Mouse (Mus musculus) liver, embryonic 16.5 days (tissue): ENCODE results near the gene Prr7. TPM values are rescaled to one million over a fixed set of nuclear protein-coding genes. Genes with fewer than 3 reads are reported as not detected.

Source experiments
- ATAC-seq: fragments of 200-750 bp; cut with Nextera tagmentation; 2 replicates; pipeline ENCODE4 v1.8.0; 2017; ENCODE audit warnings: low read depth, mild to moderate bottlenecking, moderate number of reproducible peaks, moderate library complexity
- H3K27ac ChIP-seq: fragments of 300-500 bp; sonication (generic); 2 replicates; pipeline ENCODE4 v1.5.1; 2014; ENCODE audit warnings: mild to moderate bottlenecking, low read length
- H3K27me3 ChIP-seq: fragments of 300-500 bp; sonication (generic); 2 replicates; pipeline ENCODE4 v1.6.1; 2014; ENCODE audit warnings: low read depth, low read length, mixed read lengths; ENCODE audit not compliant: control insufficient read depth, insufficient read depth
- H3K36me3 ChIP-seq: fragments of 300-500 bp; sonication (generic); 2 replicates; pipeline ENCODE4 v1.6.1; 2014; ENCODE audit warnings: mild to moderate bottlenecking; ENCODE audit not compliant: control insufficient read depth, insufficient read depth
- H3K4me1 ChIP-seq: fragments of 300-500 bp; sonication (generic); 2 replicates; pipeline ENCODE4 v1.6.1; 2014; ENCODE audit warnings: low read depth, low read length, mixed read lengths; ENCODE audit not compliant: control insufficient read depth
- H3K4me2 ChIP-seq: fragments of 300-500 bp; sonication (generic); 2 replicates; pipeline ENCODE4 v1.6.1; 2014; ENCODE audit warnings: low read depth, low read length, mixed read lengths
- H3K4me3 ChIP-seq: fragments of 300-500 bp; sonication (generic); 2 replicates; pipeline ENCODE4 v1.5.1; 2014; ENCODE audit warnings: low read depth, mild to moderate bottlenecking, low read length
- H3K9ac ChIP-seq: fragments of 300-500 bp; sonication (generic); 2 replicates; pipeline ENCODE4 v1.6.1; 2014; ENCODE audit warnings: low read depth, low read length
- H3K9me3 ChIP-seq: fragments of 300-500 bp; sonication (generic); replicated peaks from 2 replicates; pipeline ENCODE4 v1.6.1; 2016; ENCODE audit warnings: low read length; ENCODE audit not compliant: control insufficient read depth
- WGBS: fragments of 180-500 bp; shearing (Covaris S2); extraction: QIAGEN DNeasy Blood & Tissue Kit; methylation state at CpG from one replicate; pipeline ENCODE4 v1.1.7; 2014; ENCODE audit not compliant: insufficient replicate concordance; 5-methylcytosine and 5-hydroxymethylcytosine counted together
- microRNA-seq: library from miRNA; unstranded; fragments of <30 nt; microRNA quantifications from one replicate; pipeline ENCODE4, GENCODE M21; 2016
- polyA plus RNA-seq: library from polyadenylated mRNA; unstranded; fragments of >200 nt; fragmentation: Nextera tagmentation; extraction: Ambion mirVana; gene quantifications from 2 replicates; pipeline ENCODE4 v1.2.1, GENCODE M21; 2015

The Prr7 gene
- polyA plus RNA-seq, 1 experiment from 2014 or later = not detected

GRCm38 (mm10) chr13:55513111-55513748 lies 49.2 kb downstream of the Prr7 start, which contains the start of gene Pdlim7:
Gene Pdlim7, minus strand, starts transcription at chr13:55513676.
- H3K4me1 ChIP-seq = peaks cover 27% of the 10 kb centered on the region
- WGBS = under 1% methylated on average over 55 of the region's 55 CpGs
- peak; percentile 65 for ATAC-seq
- no peaks in the 10 kb centered on the region for H3K9me3 ChIP-seq
- H3K27ac ChIP-seq = peak within 1 kb of the TSS; percentile 43
- no peaks in the 10 kb centered on the region for H3K27me3 ChIP-seq
- peak within 1 kb of the TSS; percentile 94 for H3K4me2 ChIP-seq
- H3K4me3 ChIP-seq = peak within 1 kb of the TSS; percentile 69
- peak within 1 kb of the TSS; percentile 71 for H3K9ac ChIP-seq
- H3K36me3 ChIP-seq = no peaks in the 10 kb centered on the region

GRCm38 (mm10) chr13:55513828-55514227 lies 49.8 kb downstream of the Prr7 start:
- no peak overlapping the region for H3K27ac ChIP-seq
- peak overlapping the region; percentile 94 for H3K4me2 ChIP-seq
- ATAC-seq = no peak
- no peaks in the 10 kb centered on the region for H3K9me3 ChIP-seq
- 30% methylated on average over 9 of the region's 9 CpGs for WGBS
- peak overlapping the region; percentile 69; the same call in 1 of the 2 replicates for H3K4me3 ChIP-seq
- no peaks in the 10 kb centered on the region for H3K36me3 ChIP-seq
- no peak overlapping the region for H3K9ac ChIP-seq
- H3K4me1 ChIP-seq = peaks cover 27% of the 10 kb centered on the region
- H3K27me3 ChIP-seq = no peaks in the 10 kb centered on the region

DNA sequence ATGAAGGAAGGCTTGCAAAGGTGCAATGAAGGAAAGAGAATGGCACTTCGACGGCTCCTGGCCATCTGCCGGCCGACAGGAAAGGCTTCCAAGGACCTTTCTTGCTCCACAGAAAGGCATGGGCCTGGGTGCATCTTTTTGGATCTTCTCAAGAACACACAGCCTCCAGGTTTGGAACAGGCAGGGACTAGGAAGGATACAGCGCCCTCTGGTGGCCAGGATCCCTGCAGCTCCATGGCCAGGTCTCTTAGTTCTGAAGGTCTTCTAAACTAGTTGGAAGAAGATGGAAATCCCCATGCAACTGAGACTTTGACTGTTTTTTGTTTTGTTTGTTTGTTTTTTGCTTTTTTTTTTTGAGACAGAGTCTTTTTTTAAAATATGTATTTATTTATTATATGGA lies 52.9 kb downstream of the Prr7 start:
- whole genome bisulfite sequencing = 2% methylated on average over 5 of the region's 5 CpGs
- ATAC-seq = no peak

DNA sequence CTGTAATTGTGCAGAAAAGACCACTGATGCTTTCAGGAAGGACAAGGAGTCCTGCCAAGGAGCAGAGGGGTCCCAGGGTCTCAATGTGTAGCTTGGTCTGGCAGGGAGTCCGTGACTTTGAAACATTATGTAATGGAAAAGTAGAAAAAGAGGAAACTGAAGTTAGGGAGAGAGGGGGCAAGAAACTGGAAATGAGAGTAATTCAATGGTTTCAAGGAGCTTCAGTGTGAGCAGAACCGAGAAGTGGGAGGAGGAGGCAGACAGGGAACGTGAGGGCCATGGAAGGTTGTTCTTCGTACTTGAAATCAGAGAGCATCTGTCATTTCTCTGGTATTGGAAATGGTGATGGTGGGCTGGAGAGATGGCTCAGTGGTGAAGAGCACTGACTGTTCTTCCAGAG lies 55.5 kb downstream of the Prr7 start:
- Histone ChIP-seq H3K36me3 (no peaks in the 10 kb centered on the region), H3K27me3 (no peaks in the 10 kb centered on the region)
- WGBS = 35% methylated on average over 4 of the region's 4 CpGs

More for the DNA sequence above, 52.9 kb downstream of the Prr7 start:
- Histone ChIP-seq H3K4me1 (peaks cover 9% of the 10 kb centered on the region), H3K4me3 (no peak overlapping the region), H3K9me3 (peaks cover 3% of the 10 kb centered on the region; the same call in 1 of the 2 replicates), H3K27ac (no peak overlapping the region), H3K27me3 (no peaks in the 10 kb centered on the region), H3K9ac (no peak overlapping the region), H3K36me3 (no peaks in the 10 kb centered on the region), H3K4me2 (no peak overlapping the region)

GRCm38 (mm10) chr13:55522730-55523129 lies 58.7 kb downstream of the Prr7 start:
- Histone ChIP-seq H3K27ac (no peak overlapping the region), H3K4me3 (no peak overlapping the region)

More for the DNA sequence above, 55.5 kb downstream of the Prr7 start:
- Histone ChIP-seq H3K27ac (no peak overlapping the region), H3K4me3 (no peak overlapping the region), H3K9me3 (peaks cover 3% of the 10 kb centered on the region; the same call in 1 of the 2 replicates), H3K9ac (no peak overlapping the region), H3K4me1 (peaks cover 3% of the 10 kb centered on the region; the same call in 1 of the 2 replicates), H3K4me2 (no peak overlapping the region)
- ATAC-seq = no peak

More at GRCm38 (mm10) chr13:55522730-55523129, 58.7 kb downstream of the Prr7 start:
- Histone ChIP-seq H3K9me3 (peaks cover 3% of the 10 kb centered on the region; the same call in 1 of the 2 replicates), H3K36me3 (no peaks in the 10 kb centered on the region), H3K27me3 (no peaks in the 10 kb centered on the region), H3K9ac (no peak overlapping the region), H3K4me2 (no peak overlapping the region), H3K4me1 (peaks cover 9% of the 10 kb centered on the region)
- ATAC-seq = no peak
- WGBS = 61% methylated on average over 8 of the region's 8 CpGs

Small RNA genes lying within 50 kb of the gene (microRNA-seq; reads per million reads assigned to microRNA genes)
- gene Mir6943 = 2.0 reads per million
- gene Mir6944 = 2.7 reads per million, percentile 6 among the genes with 10 or more reads in this experiment
- 1.7 reads per million for gene Mir6945

Other genes with a start within 250 kb of the Prr7 start
- gene Prelid1, start 143.8 kb upstream of the Prr7 start, polyA plus RNA-seq = 202 and 206 TPM in 2 replicates
- 42.2 and 50.1 TPM in 2 replicates for gene Rab24, start 142.3 kb upstream of the Prr7 start, polyA plus RNA-seq
- 24.0 and 28.7 TPM in 2 replicates for gene Mxd3, start 134.4 kb upstream of the Prr7 start, polyA plus RNA-seq
- gene Lman2, start 101.5 kb upstream of the Prr7 start, polyA plus RNA-seq = 53.3 and 55.5 TPM in 2 replicates
- 2.8 and 3.2 TPM in 2 replicates for gene Rgs14, start 94.5 kb upstream of the Prr7 start, polyA plus RNA-seq
- 0.15 TPM in 1 of 2 replicates, not detected in the other for gene Slc34a1, start 66.1 kb upstream of the Prr7 start, polyA plus RNA-seq
- gene Pfn3, start 49.0 kb upstream of the Prr7 start, polyA plus RNA-seq = not detected in 2 replicates
- 147 and 184 TPM in 2 replicates for gene F12, start 37.5 kb upstream of the Prr7 start, polyA plus RNA-seq
- 10.4 and 12.1 TPM in 2 replicates for gene Grk6, start 19.2 kb upstream of the Prr7 start, polyA plus RNA-seq
- 6.1 and 7.7 TPM in 2 replicates for gene Dbn1, start 23.8 kb downstream of the Prr7 start, polyA plus RNA-seq
- gene Pdlim7, start 49.4 kb downstream of the Prr7 start, polyA plus RNA-seq = 24.4 and 27.9 TPM in 2 replicates
- gene Dok3, start 65.0 kb downstream of the Prr7 start, polyA plus RNA-seq = 9.3 and 10.9 TPM in 2 replicates
- 20.9 and 22.0 TPM in 2 replicates for gene Ddx41, start 72.4 kb downstream of the Prr7 start, polyA plus RNA-seq
- gene Fam193b, start 106.9 kb downstream of the Prr7 start, polyA plus RNA-seq = 8.4 and 8.7 TPM in 2 replicates
- 55.7 and 63.6 TPM in 2 replicates for gene Tmed9, start 109.5 kb downstream of the Prr7 start, polyA plus RNA-seq
- gene B4galt7, start 135.6 kb downstream of the Prr7 start, polyA plus RNA-seq = 5.7 and 6.5 TPM in 2 replicates
- 13.0 and 13.3 TPM in 2 replicates for gene Caml, start 158.7 kb downstream of the Prr7 start, polyA plus RNA-seq
- gene Ddx46, start 170.8 kb downstream of the Prr7 start, polyA plus RNA-seq = 14.3 TPM in 2 replicates
- gene B230219D22Rik, start 228.9 kb downstream of the Prr7 start, polyA plus RNA-seq = 10.8 and 11.2 TPM in 2 replicates